Comparison of ENCODE assay signal across 9 mouse cellular contexts in the genomic region with DNA sequence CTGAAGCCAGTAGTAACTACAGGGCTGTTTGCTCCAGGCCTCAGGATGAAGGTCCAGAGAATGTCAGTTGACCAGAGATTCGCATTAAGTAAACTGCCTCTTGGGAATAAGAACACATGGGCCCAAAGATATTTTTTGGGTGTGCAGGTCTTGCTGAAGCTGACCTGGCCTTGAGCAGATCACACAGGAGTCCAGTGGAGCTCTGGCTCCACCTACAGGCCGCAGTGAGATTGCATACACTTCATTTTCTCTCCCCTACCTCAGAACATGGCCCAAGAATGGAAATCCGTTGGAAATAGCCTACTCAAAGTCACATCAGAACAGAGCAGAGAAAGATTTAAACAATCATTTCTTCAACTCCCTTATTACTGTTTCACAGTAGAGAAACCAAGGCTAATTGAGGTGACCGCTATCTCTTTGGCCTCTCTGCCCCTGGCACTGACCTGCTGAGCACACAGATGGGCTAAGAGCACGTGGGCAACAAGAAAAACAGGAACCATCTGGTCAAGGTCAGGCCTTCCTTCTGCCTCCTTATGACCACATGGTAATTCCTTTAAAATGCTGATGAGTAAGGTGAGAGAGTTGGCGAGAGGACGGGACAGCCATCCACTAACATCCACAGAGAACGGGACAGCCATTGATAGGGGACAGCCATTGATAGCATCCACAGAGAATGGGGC. TPM values are rescaled to one million over a fixed set of nuclear protein-coding genes. Genes with fewer than 3 reads are reported as not detected.
DNase-seq lines count a peak whose midpoint lies in the region; ATAC-seq and TF ChIP-seq lines count a peak whose summit lies in the region.
"Had no signal": no experiment of that assay in that cellular context is flagged by ENCODE, and none has a peak within 500 bp of the region (broad histone marks: within the 10 kb centered on the region; RNA-seq: fewer than 3 reads in every experiment).

No protein-coding gene starts in this region.

- intact Hi-C loops in heart, postnatal 25 days (cut with DNase I), result loop anchor here (1.0 to 5.0 kb wide), 4 partner anchors 44 to 420 kb away; no protein-coding TSS in a partner anchor
- intact Hi-C loops in left cerebral cortex, adult 2 months (cut with DNase I), result loop anchor here (1.0 to 5.0 kb wide), 3 partner anchors 122 to 420 kb away; no protein-coding TSS in a partner anchor

- no peak overlapping the region for H3K27ac ChIP-seq in forebrain, embryonic 11.5 days (ENCODE audit: low read depth, low read length)
- no peak overlapping the region for H3K27ac ChIP-seq in hindbrain, embryonic 13.5 days
- no peak overlapping the region for H3K27ac ChIP-seq in left cerebral cortex, adult 2 months
- H3K27ac ChIP-seq: macrophage had no signal

- peak; percentile 61 to 90 for DNase-seq in heart, adult 18-20 months
- DNase-seq in heart, postnatal 25 days (ENCODE audit: low spot score), result no peak
- DNase-seq in c-Kit-positive CD71-positive TER-119-negative erythroid progenitor cells, embryonic 14.5 days (ENCODE audit: low read depth), result peak; percentile 63
- peak; percentile 87 for DNase-seq in forebrain, embryonic 11.5 days (ENCODE audit: low spot score)
- DNase-seq in left cerebral cortex, adult 2 months (ENCODE audit: extremely low spot score in 1 of 2, low spot score in 2 of 2), result peak; percentile 49 to 66
- DNase-seq in mesoderm, embryonic 11.5 days (ENCODE audit: low read depth, low spot score), result peak; percentile 87
- DNase-seq in right cerebral cortex, postnatal 4 days, result peak; percentile 73

- WGBS in forebrain, embryonic 11.5 days, result 51% methylated on average over 8 of the region's 8 CpGs
- 50% methylated on average over 8 of the region's 8 CpGs for WGBS in hindbrain, embryonic 13.5 days

- no peaks in the 10 kb centered on the region for H3K27me3 ChIP-seq in forebrain, embryonic 11.5 days (ENCODE audit: control insufficient read depth, insufficient read depth, low read length)
- H3K27me3 ChIP-seq in hindbrain, embryonic 13.5 days, result no peaks in the 10 kb centered on the region

- peaks cover 6% of the 10 kb centered on the region; the same call in 1 of the 2 replicates for H3K36me3 ChIP-seq in forebrain, embryonic 11.5 days (ENCODE audit: control insufficient read depth, insufficient read depth, low read length)
- H3K36me3 ChIP-seq in hindbrain, embryonic 13.5 days, result peaks cover 20% of the 10 kb centered on the region

- TF ChIP-seq CTCF in left cerebral cortex, adult 2 months (IDR thresholded peaks at IDR 0.05), result peak; percentile 97

- no peak overlapping the region for H3K4me3 ChIP-seq in forebrain, embryonic 11.5 days (ENCODE audit: low read depth, low read length)
- no peak overlapping the region for H3K4me3 ChIP-seq in hindbrain, embryonic 13.5 days
- no peak overlapping the region for H3K4me3 ChIP-seq in left cerebral cortex, adult 2 months

- no peak overlapping the region for H3K9ac ChIP-seq in forebrain, embryonic 11.5 days (ENCODE audit: low read length)
- H3K9ac ChIP-seq in hindbrain, embryonic 13.5 days, result no peak overlapping the region

- H3K4me2 ChIP-seq in forebrain, embryonic 11.5 days (ENCODE audit: low read depth, low read length, severe bottlenecking), result no peak overlapping the region
- H3K4me2 ChIP-seq in hindbrain, embryonic 13.5 days, result no peak overlapping the region

- no peaks in the 10 kb centered on the region for H3K9me3 ChIP-seq in forebrain, embryonic 11.5 days (ENCODE audit: control insufficient read depth, low read length)
- no peaks in the 10 kb centered on the region for H3K9me3 ChIP-seq in hindbrain, embryonic 13.5 days

- no peaks in the 10 kb centered on the region for H3K4me1 ChIP-seq in forebrain, embryonic 11.5 days (replicated peaks; ENCODE audit: control insufficient read depth, insufficient read depth, low read length)
- H3K4me1 ChIP-seq in hindbrain, embryonic 13.5 days (replicated peaks), result no peaks in the 10 kb centered on the region

- no peak for ATAC-seq in forebrain, embryonic 11.5 days (replicated peaks; ENCODE audit: low FRiP score)
- peak; percentile 36; the same call in 1 of the 2 replicates for ATAC-seq in hindbrain, embryonic 13.5 days (ENCODE audit: low FRiP score)

RNA-seq across cellular contexts. Expression of a gene that starts 8.1 kb away (rescaled TPM):
- total RNA-seq in heart, adult 18-20 months (2021), result 10 to 100 TPM; 53.0 to 54.7 TPM
- total RNA-seq in heart, postnatal 25 days (2021), result 10 to 100 TPM; 50.4 to 56.2 TPM
- polyA plus RNA-seq in forebrain, embryonic 11.5 days (2014; fragmentation: Nextera tagmentation; extraction: Ambion mirVana), result 20.2 and 20.7 TPM in 2 replicates
- polyA plus RNA-seq in hindbrain, embryonic 13.5 days (2015; fragmentation: Nextera tagmentation; extraction: Ambion mirVana), result 17.7 and 24.5 TPM in 2 replicates
- total RNA-seq in left cerebral cortex, adult 2 months (2021), result 10 to 100 TPM; 13.9 to 16.7 TPM

RNA-seq across cellular contexts. Expression of a gene that starts 8.5 kb away (rescaled TPM):
- total RNA-seq in heart, adult 18-20 months (2021), result 10 to 100 TPM; 89.0 to 90.5 TPM
- total RNA-seq in heart, postnatal 25 days (2021), result 10 to 100 TPM; 88.8 to 91.0 TPM
- 97.7 and 99.9 TPM in 2 replicates for polyA plus RNA-seq in forebrain, embryonic 11.5 days (2014; fragmentation: Nextera tagmentation; extraction: Ambion mirVana)
- polyA plus RNA-seq in hindbrain, embryonic 13.5 days (2015; fragmentation: Nextera tagmentation; extraction: Ambion mirVana), result 72.1 and 80.2 TPM in 2 replicates
- 10 to 100 TPM; 45.3 to 46.2 TPM for total RNA-seq in left cerebral cortex, adult 2 months (2021)

RNA-seq across cellular contexts. Expression of a gene that starts 48.2 kb away (rescaled TPM):
- total RNA-seq in heart, adult 18-20 months (2021), result 10 to 100 TPM; 13.5 to 14.5 TPM
- total RNA-seq in heart, postnatal 25 days (2021), result 10 to 100 TPM; 14.1 to 17.1 TPM
- 0.05 TPM in 2 replicates for polyA plus RNA-seq in forebrain, embryonic 11.5 days (2014; fragmentation: Nextera tagmentation; extraction: Ambion mirVana)
- 0.19 and 0.22 TPM in 2 replicates for polyA plus RNA-seq in hindbrain, embryonic 13.5 days (2015; fragmentation: Nextera tagmentation; extraction: Ambion mirVana)
- total RNA-seq in left cerebral cortex, adult 2 months (2021), result 1 to 10 TPM; 2.1 to 2.2 TPM
- polyA plus RNA-seq: macrophage had no signal

Comparison
In these comparisons a context has a peak if more than half of its experiments do, and no peak if none do; other contexts are left out.
1. RNA of a gene that starts 48.2 kb away (total RNA-seq): 14.1 to 17.1 TPM in heart, postnatal 25 days and 13.5 to 14.5 TPM in heart, adult 18-20 months; 2.1 to 2.2 TPM in left cerebral cortex, adult 2 months; every median in the first group is over 4 times any median in the second.